Mouse (Mus musculus): ENCODE results near the gene Zfp715.

DNA sequence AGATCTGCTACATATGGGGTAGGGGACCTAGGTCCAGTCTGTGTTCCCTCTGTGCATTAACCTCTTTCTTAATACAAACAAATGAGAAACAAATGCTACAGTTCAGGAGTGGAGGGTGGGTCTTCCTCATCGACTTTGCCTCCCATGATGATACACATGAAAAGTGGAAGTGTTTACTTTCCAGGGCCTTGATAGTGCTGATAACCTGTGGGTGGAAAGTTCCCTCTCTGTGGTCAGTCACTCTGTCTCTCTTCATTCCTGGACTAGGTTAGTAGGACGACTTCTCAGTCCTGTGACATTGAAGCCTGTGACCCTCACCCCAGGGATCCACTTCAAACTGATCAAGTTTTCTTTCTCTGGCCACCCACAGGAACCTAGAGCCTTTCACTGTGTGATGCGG, 38.1 kb upstream of the Zfp715 start, which contains the start of gene Siglecf:
- no peak for TF ChIP-seq POLR2A (IDR thresholded peaks at IDR 0.05; ENCODE audit: insufficient read depth, low read depth, low read length)
- no peak for TF ChIP-seq CTCF (IDR thresholded peaks at IDR 0.05; ENCODE audit: insufficient read depth, low read depth, low read length)
